In the genomic region with DNA sequence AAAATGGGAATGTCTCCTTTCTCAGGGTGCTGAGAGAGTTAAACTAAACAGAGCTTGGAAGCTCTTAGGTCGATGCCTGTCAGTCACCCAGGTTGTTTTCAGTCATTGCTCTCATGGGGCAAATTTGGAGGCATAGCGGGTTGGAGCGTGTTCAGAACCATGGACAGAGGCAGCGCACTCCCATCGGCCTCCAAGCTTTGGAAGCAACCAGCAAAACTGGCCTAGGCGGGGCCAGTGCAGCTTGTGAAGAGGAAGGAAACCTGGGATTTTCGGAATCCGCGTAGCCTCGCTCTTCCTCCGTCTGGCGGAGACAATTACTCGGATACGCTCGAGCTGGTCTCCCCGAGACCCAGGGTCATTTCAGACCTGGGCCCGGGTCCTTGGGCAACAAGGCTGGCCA, we compare ENCODE assay signal across 8 mouse cellular contexts.
A peak's percentile ranks its signal among the peaks of the same experiment; 100 is the strongest.
DNase-seq lines count a peak whose midpoint lies in the region; ATAC-seq and TF ChIP-seq lines count a peak whose summit lies in the region.

No protein-coding gene starts in this region.

- H3K4me1 ChIP-seq in intestine, embryonic 15.5 days (replicated peaks) = 0 out of 2 replicates have a peak, but pooled peaks cover 4% of the 10 kb centered on the region
- no peaks in the 10 kb centered on the region for H3K4me1 ChIP-seq in lung, adult 2 months (ENCODE audit: control insufficient read depth, insufficient read depth, low read length)

- 1% methylated on average over 17 of the region's 17 CpGs for WGBS in intestine, embryonic 15.5 days
- under 1% methylated on average over 17 of the region's 17 CpGs for WGBS in lung, adult 2 months

- no peak overlapping the region for H3K9ac ChIP-seq in intestine, embryonic 15.5 days

- H3K9me3 ChIP-seq in intestine, embryonic 15.5 days = no peaks in the 10 kb centered on the region

- H3K4me3 ChIP-seq in intestine, embryonic 15.5 days (replicated peaks) = no peak overlapping the region
- no peak overlapping the region for H3K4me3 ChIP-seq in lung, adult 2 months (replicated peaks; ENCODE audit: extremely low read depth, low read depth, low read length)

- peak overlapping the region; percentile 33 for H3K4me2 ChIP-seq in intestine, embryonic 15.5 days (replicated peaks)

- no peak for TF ChIP-seq POLR2A in lung, adult 2 months (IDR thresholded peaks at IDR 0.05; ENCODE audit: borderline replicate concordance, extremely low read depth, low read depth, low read length)

- no peak for ATAC-seq in CD4-positive, CD25-positive, alpha-beta regulatory T cell, adult 4 months
- no peak for ATAC-seq in intestine, embryonic 15.5 days
- no peak for ATAC-seq in erythroblast, adult 5-6 weeks (replicated peaks; ENCODE audit: low FRiP score, poor library complexity, severe bottlenecking)

- peak; percentile 9 for DNase-seq in CD4-positive, CD25-positive, alpha-beta regulatory T cell, adult 2 months (ENCODE audit: low read depth, low spot score)
- DNase-seq in adrenal gland, postnatal 25 days = peak; percentile 74
- peak; percentile 73 for DNase-seq in gastrocnemius, postnatal 10 days
- peak; percentile 14 for DNase-seq in lung, adult 2 months
- DNase-seq in ovary, adult 18-20 months (ENCODE audit: low spot score) = peak; percentile 9

- peaks cover 47% of the 10 kb centered on the region for H3K27me3 ChIP-seq in intestine, embryonic 15.5 days (replicated peaks)

- H3K27ac ChIP-seq in intestine, embryonic 15.5 days = no peak overlapping the region

- H3K36me3 ChIP-seq in intestine, embryonic 15.5 days = no peaks in the 10 kb centered on the region

- TF ChIP-seq CTCF in lung, adult 2 months (IDR thresholded peaks at IDR 0.05; ENCODE audit: insufficient read depth, low read length) = no peak

Comparison
In these comparisons a context has a peak if more than half of its experiments do, and no peak if none do; other contexts are left out.
1. DNase-seq: peak in every context shown above with its lines; median percentile 74 in adrenal gland, postnatal 25 days; 73 in gastrocnemius, postnatal 10 days; 14 in lung, adult 2 months; 9 in CD4-positive, CD25-positive, alpha-beta regulatory T cell, adult 2 months; 9 in ovary, adult 18-20 months.